Mouse (Mus musculus): Measurements from ENCODE around the gene Kpna1. TPM values are rescaled to one million over a fixed set of nuclear protein-coding genes. Genes with fewer than 3 reads are reported as not detected.

Kpna1 gene
- polyA plus RNA-seq, 1 experiment from 2014 or later, result 57.0 TPM

Other genes with a start within 250 kb of the Kpna1 start
- 13.0 and 15.2 TPM in 2 replicates for gene Dirc2, start 209.4 kb upstream of the Kpna1 start, polyA plus RNA-seq (2014; fragmentation: Nextera tagmentation; extraction: Ambion mirVana)
- gene Hspbap1, start 208.4 kb upstream of the Kpna1 start, polyA plus RNA-seq (2014; fragmentation: Nextera tagmentation; extraction: Ambion mirVana), result 23.5 and 23.8 TPM in 2 replicates
- 0.36 and 0.50 TPM in 2 replicates for gene Parp14, start 107.2 kb upstream of the Kpna1 start, polyA plus RNA-seq (2014; fragmentation: Nextera tagmentation; extraction: Ambion mirVana)
- gene Parp9, start 40.3 kb upstream of the Kpna1 start, polyA plus RNA-seq (2014; fragmentation: Nextera tagmentation; extraction: Ambion mirVana), result 3.7 and 4.2 TPM in 2 replicates
- 3.1 and 4.1 TPM in 2 replicates for gene Dtx3l, start 39.6 kb upstream of the Kpna1 start, polyA plus RNA-seq (2014; fragmentation: Nextera tagmentation; extraction: Ambion mirVana)
- gene Wdr5b, start 62.4 kb downstream of the Kpna1 start, polyA plus RNA-seq (2014; fragmentation: Nextera tagmentation; extraction: Ambion mirVana), result 9.2 and 9.8 TPM in 2 replicates
- gene Fam162a, start 92.8 kb downstream of the Kpna1 start, polyA plus RNA-seq (2014; fragmentation: Nextera tagmentation; extraction: Ambion mirVana), result 339 and 359 TPM in 2 replicates
- gene Ccdc58, start 92.9 kb downstream of the Kpna1 start, polyA plus RNA-seq (2014; fragmentation: Nextera tagmentation; extraction: Ambion mirVana), result 108 and 115 TPM in 2 replicates
- 0.07 and 0.21 TPM in 2 replicates for gene Csta1, start 152.5 kb downstream of the Kpna1 start, polyA plus RNA-seq (2014; fragmentation: Nextera tagmentation; extraction: Ambion mirVana)
- not detected in 2 replicates for gene Stfa2l1, start 178.1 kb downstream of the Kpna1 start, polyA plus RNA-seq (2014; fragmentation: Nextera tagmentation; extraction: Ambion mirVana)
- gene Gm5483, start 205.5 kb downstream of the Kpna1 start, polyA plus RNA-seq (2014; fragmentation: Nextera tagmentation; extraction: Ambion mirVana), result not detected in 2 replicates
- not detected in 2 replicates for gene Gm5416, start 231.7 kb downstream of the Kpna1 start, polyA plus RNA-seq (2014; fragmentation: Nextera tagmentation; extraction: Ambion mirVana)
- not detected in 2 replicates for gene 2010005H15Rik, start 242.7 kb downstream of the Kpna1 start, polyA plus RNA-seq (2014; fragmentation: Nextera tagmentation; extraction: Ambion mirVana)

Data from limb, embryonic 11.5 days (tissue).